Mouse (Mus musculus) megakaryocyte, embryonic 14.5 days (primary cell): ENCODE results near the gene Ndufaf3.

ENCODE experiments used
- FLI1 ChIP-seq: IDR thresholded peaks from 2 replicates; pipeline ENCODE4 v1.6.1; 2012; ENCODE audit warnings: low read length, inconsistent platforms, mixed read lengths
- GATA1 ChIP-seq: IDR thresholded peaks from 3 replicates; pipeline ENCODE4 v1.6.1; 2012; ENCODE audit warnings: mixed read lengths, low read length, inconsistent platforms, borderline replicate concordance

DNA sequence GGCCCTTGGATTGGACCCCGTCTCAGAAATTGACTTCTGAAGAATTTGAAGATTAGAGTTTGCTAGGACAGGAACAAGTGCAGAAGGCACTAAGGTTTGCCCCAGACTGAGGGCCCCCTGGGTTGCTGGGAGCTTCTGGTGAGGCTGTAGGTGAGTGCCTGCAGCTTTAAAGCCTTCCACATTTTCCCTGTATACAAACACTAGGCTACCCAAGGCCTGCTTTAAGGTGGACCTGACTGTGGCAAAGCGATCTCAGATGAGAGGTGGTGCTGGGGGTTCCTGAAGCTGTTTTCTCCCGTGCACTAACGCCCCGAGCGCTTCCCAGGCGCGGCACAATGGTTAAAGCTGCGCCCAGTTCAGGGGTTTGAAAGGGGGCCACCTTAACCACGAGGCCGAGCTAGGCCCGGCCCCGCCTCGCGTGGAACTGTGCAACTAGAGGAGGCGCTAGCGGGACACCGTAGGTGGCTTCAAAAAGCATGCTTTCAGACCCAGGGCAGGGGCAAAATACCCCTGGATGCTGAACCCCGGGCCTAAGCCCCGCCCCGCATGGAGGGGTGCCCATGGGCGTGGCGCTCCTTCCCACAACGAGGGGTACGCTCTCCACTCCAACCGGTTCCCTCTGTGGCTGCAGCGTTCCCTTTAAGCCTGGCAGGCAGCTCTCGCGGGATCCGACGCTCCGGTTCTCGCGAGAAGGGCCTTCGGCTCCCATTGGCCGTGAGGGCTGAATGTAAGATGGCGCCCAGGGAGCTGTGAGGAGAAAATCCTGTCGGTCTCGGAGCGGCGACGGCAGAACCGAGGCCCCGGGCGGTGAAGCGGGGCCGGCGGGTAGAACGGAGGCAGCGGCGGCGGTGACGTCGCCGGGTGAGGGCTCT is 50.6 kb downstream of the Ndufaf3 start, which contains the start of gene Qrich1:
- no peak for TF ChIP-seq GATA1
- no peak for TF ChIP-seq FLI1
